Mouse (Mus musculus): ENCODE data around the gene Prkd1. TPM values are rescaled to one million over a fixed set of nuclear protein-coding genes. Genes with fewer than 3 reads are reported as not detected.
"Not testable (repeated sequence)": the region's sequence is repeated elsewhere in the genome, so short reads cannot be mapped to it uniquely, and the experiment has no call there.

Prkd1 gene
- total RNA-seq (2014; rRNA removed) (7.4 and 7.8 TPM in 2 replicates), polyA plus RNA-seq (2015; fragmentation: Nextera tagmentation; extraction: Ambion mirVana) (2.5 and 3.7 TPM in 2 replicates)

DNA sequence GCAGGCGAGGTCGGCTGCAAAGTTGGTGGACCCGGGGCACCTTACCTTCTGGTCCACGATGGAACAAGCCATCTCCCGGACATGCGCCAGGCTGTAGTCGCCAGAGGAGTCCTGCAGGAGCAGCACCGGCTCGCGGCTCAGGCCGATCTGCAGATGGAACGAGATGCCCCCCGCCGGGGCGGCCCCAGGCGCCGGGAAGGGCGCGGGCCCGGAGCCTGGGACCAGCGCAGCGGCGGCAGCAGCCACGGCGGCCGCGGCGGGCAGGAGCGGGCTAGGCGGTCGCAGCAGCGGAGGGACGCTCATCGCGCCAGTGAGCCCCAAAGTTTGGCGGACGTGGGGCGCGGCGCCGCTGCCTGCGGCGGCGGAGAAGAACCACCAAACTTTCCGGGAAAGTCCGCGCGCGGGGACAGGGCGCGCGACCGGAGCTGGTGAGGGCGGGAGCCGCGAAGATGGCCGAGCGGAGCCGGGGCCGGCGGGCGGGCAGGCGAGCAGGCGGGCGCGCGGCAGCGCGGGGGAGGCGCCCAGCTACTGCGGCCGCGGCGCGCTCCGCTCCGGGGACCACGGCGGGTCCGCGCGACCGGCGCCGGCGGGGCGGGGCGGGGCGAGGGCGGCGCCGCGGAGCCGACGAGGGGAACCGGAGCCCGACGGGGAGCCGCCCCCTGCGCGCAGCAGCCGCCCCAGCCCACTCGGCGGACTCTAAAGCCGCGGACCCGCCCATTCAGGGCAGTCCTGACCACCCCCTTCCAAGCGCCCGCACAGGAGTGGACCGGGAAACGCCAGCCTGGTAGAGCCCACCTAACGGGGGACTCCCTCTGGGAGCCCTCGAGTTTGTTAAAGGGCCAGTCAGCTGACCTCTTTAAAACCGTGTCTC, at the start of gene Prkd1:
Gene Prkd1 (minus strand): TSS at position 428 of the 871 bp plus-strand sequence.
- peak within 1 kb of the TSS; percentile 78 for H3K4me3 ChIP-seq (ENCODE audit: low read depth, low read length)
- no peaks in the 10 kb centered on the region for H3K36me3 ChIP-seq (ENCODE audit: insufficient read depth)
- 0 out of 2 replicates have a peak within 1 kb of the TSS, but pooled peaks have one; percentile 23 for H3K27ac ChIP-seq (ENCODE audit: low read depth, low read length)
- WGBS = 3% methylated on average over 84 of the region's 114 CpGs
- H3K27me3 ChIP-seq (ENCODE audit: insufficient read depth, low read length) = no peaks in the 10 kb centered on the region
- ATAC-seq (peak; percentile 89), DNase-seq (peak; percentile 54)
- peak within 1 kb of the TSS; percentile 96 for H3K4me2 ChIP-seq (ENCODE audit: low read depth)
- no peaks in the 10 kb centered on the region for H3K9me3 ChIP-seq (ENCODE audit: low read length)
- TF ChIP-seq CTCF (IDR thresholded peaks at IDR 0.05; ENCODE audit: low read depth) = no peak
- 0 out of 2 replicates have a peak, but pooled peaks cover 3% of the 10 kb centered on the region for H3K4me1 ChIP-seq (ENCODE audit: insufficient read depth)
- H3K9ac ChIP-seq = peak within 1 kb of the TSS; percentile 60

DNA sequence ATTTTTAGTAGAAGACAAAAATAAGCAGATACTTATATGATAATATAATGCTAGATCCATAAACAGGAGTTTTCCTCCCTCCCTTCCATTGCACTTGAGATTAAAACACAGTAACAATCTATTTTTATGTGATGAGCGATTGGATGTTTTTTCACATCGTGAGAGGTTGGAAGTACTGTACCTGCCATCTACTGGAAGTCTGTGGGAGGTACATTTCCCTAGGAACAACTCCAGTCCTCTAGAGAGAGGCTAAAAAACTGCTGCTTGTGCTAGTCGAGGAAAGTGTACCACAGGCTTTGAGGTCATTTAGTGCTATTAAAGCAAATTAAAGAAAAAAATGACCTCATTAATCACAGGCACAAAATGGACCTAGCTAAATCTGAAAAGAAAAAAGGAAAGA, 48.6 kb upstream of the Prkd1 start:
- 3% methylated on average over 3 of the region's 3 CpGs for WGBS
- ATAC-seq (peak; percentile 92), DNase-seq (peak; percentile 77)
- Histone ChIP-seq H3K4me2 (ENCODE audit: low read depth) (no peak overlapping the region), H3K4me1 (ENCODE audit: insufficient read depth) (no peaks in the 10 kb centered on the region), H3K27ac (ENCODE audit: low read depth, low read length) (no peak overlapping the region), H3K4me3 (ENCODE audit: low read depth, low read length) (no peak overlapping the region), H3K9ac (no peak overlapping the region), H3K27me3 (ENCODE audit: insufficient read depth, low read length) (no peaks in the 10 kb centered on the region), H3K36me3 (ENCODE audit: insufficient read depth) (no peaks in the 10 kb centered on the region), H3K9me3 (ENCODE audit: low read length) (no peaks in the 10 kb centered on the region)
- TF ChIP-seq CTCF (IDR thresholded peaks at IDR 0.05; ENCODE audit: low read depth) = peak; percentile 83

DNA sequence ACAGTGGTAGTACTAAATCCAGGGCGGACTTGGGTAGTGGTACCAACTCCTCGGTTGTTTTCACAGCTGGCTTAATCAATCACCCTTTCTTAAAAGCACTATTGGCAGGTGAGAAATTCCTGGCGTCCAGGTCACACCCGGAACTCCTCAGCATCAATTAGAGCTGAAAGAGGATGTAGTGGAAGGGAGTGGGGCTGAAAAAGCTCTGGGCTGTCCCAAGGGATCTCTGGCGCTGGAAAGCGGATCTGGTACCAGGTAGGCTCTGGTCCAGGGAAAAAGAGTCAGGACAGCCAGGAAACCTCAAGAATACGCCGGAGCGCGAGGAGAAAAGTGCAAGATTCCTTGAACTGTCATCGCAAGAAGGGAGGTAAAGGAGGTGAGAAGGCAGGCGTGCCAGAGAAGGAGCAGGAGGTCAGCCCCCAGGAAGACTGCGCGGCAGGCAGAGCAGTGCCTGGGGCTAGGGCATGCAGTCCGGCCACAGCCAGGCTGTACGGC, 675 bp downstream of the Prkd1 start:
- 3% methylated on average over 16 of the region's 16 CpGs for WGBS
- Histone ChIP-seq H3K9ac (peak overlapping the region; percentile 60), H3K27ac (ENCODE audit: low read depth, low read length) (no peak overlapping the region), H3K36me3 (ENCODE audit: insufficient read depth) (no peaks in the 10 kb centered on the region), H3K27me3 (ENCODE audit: insufficient read depth, low read length) (no peaks in the 10 kb centered on the region), H3K4me3 (ENCODE audit: low read depth, low read length) (peak overlapping the region; percentile 78), H3K4me1 (ENCODE audit: insufficient read depth) (0 out of 2 replicates have a peak, but pooled peaks cover 3% of the 10 kb centered on the region), H3K9me3 (ENCODE audit: low read length) (no peaks in the 10 kb centered on the region), H3K4me2 (ENCODE audit: low read depth) (peak overlapping the region; percentile 96)
- no peak for ATAC-seq
- DNase-seq = peak; percentile 11
- TF ChIP-seq CTCF (IDR thresholded peaks at IDR 0.05; ENCODE audit: low read depth) = no peak

DNA sequence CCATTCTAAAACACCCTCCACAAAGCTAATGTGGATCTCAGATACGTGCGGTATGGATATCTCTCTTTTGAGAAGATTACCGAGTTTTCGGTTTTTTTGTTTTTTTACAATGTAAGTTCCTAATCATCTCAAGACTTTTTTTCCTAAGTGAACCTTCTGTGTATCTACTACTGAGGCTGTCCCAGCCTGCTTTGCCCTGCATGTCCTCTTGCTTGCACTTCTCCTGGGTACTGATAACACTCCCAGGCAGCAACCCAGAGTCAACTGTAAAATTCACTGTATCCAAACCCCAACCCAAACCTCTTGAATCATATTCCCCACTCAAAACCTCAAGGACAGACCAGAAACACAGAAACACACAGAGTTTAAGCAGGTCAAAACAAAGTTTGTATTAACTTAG, 2.0 kb downstream of the Prkd1 start:
- no peak for TF ChIP-seq CTCF (IDR thresholded peaks at IDR 0.05; ENCODE audit: low read depth)
- peak overlapping the region; percentile 5; the same call in 1 of the 2 replicates for H3K4me2 ChIP-seq (ENCODE audit: low read depth)
- 0 out of 2 replicates have a peak, but pooled peaks cover 3% of the 10 kb centered on the region for H3K4me1 ChIP-seq (ENCODE audit: insufficient read depth)
- H3K9ac ChIP-seq = no peak overlapping the region
- H3K9me3 ChIP-seq (ENCODE audit: low read length) = no peaks in the 10 kb centered on the region
- no peak overlapping the region for H3K4me3 ChIP-seq (ENCODE audit: low read depth, low read length)
- WGBS = 84% methylated on average over 4 of the region's 4 CpGs
- no peak overlapping the region for H3K27ac ChIP-seq (ENCODE audit: low read depth, low read length)
- no peaks in the 10 kb centered on the region for H3K27me3 ChIP-seq (ENCODE audit: insufficient read depth, low read length)
- ATAC-seq = no peak
- no peak for DNase-seq
- H3K36me3 ChIP-seq (ENCODE audit: insufficient read depth) = no peaks in the 10 kb centered on the region

DNA sequence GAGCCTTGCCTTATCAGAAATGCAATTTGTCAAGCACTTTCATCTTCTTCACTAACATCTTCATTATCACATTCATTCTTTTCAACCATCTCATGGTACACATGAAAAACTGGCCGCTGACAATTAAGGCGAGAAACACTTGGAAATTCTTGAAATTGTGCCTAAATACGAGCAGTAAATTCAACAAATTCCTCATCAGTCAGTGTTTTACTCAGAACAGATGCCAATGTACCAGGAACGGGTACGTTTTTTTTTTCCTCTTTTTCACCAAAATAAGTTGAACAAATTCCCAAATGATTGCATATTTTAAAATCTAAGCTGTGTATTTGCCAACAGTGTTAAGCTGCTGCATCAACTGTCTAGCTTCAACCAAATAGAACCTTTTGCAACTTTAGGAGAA, 6.2 kb downstream of the Prkd1 start:
- Histone ChIP-seq H3K27me3 (ENCODE audit: insufficient read depth, low read length) (no peaks in the 10 kb centered on the region), H3K9me3 (ENCODE audit: low read length) (no peaks in the 10 kb centered on the region), H3K4me2 (ENCODE audit: low read depth) (no peak overlapping the region), H3K9ac (no peak overlapping the region), H3K4me3 (ENCODE audit: low read depth, low read length) (no peak overlapping the region), H3K27ac (ENCODE audit: low read depth, low read length) (no peak overlapping the region), H3K36me3 (ENCODE audit: insufficient read depth) (no peaks in the 10 kb centered on the region), H3K4me1 (ENCODE audit: insufficient read depth) (0 out of 2 replicates have a peak, but pooled peaks cover 3% of the 10 kb centered on the region)
- DNase-seq (no peak), ATAC-seq (no peak)
- no peak for TF ChIP-seq CTCF (IDR thresholded peaks at IDR 0.05; ENCODE audit: low read depth)
- WGBS = 53% methylated on average over 5 of the region's 5 CpGs

DNA sequence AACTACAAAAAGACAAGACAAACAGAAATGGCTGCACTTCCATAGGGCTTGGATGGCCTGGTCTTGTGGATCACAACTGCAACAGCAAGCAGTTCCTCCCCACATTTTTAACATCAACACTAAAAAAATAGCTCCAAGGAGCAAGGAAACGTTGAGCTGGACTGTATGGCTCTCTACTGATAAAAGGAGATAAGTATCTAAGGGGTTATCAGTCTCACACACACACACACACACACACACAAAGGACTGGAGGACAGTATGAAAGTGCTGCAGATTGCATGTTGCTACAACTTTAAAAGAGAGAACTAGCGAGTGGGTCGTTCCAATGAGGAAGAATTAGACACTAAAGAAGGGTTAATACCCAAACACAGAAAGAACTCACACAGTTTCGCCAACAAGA, 8.7 kb downstream of the Prkd1 start:
- Histone ChIP-seq H3K4me1 (ENCODE audit: insufficient read depth) (no peaks in the 10 kb centered on the region), H3K4me3 (ENCODE audit: low read depth, low read length) (no peak overlapping the region), H3K27me3 (ENCODE audit: insufficient read depth, low read length) (no peaks in the 10 kb centered on the region), H3K4me2 (ENCODE audit: low read depth) (no peak overlapping the region), H3K9me3 (ENCODE audit: low read length) (no peaks in the 10 kb centered on the region), H3K27ac (ENCODE audit: low read depth, low read length) (no peak overlapping the region), H3K36me3 (ENCODE audit: insufficient read depth) (no peaks in the 10 kb centered on the region), H3K9ac (no peak overlapping the region)
- no peak for TF ChIP-seq CTCF (IDR thresholded peaks at IDR 0.05; ENCODE audit: low read depth)
- ATAC-seq (no peak), DNase-seq (no peak)
- WGBS = 91% methylated on average over 4 of the region's 4 CpGs

DNA sequence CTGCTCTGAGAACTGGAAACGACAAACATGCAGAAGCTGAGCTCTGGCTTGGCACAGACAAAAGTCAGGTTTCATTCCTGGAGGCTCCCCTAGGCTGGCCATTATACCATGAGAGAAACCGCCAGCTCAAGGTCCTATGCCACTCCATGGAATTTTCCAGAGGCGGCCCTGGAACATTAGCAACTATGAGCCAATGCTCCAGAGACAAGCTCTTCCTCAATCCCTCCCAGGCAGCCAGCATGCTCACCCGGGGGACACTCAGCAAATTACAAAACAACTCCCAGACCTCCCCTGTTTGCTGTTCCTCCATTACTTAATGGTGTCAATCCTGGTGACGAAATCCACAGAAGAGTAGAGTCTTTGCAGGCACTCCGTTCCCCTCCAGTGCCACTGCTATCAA, 14.5 kb downstream of the Prkd1 start:
- no peak for DNase-seq
- 79% methylated on average over 6 of the region's 6 CpGs for WGBS
- H3K27me3 ChIP-seq (ENCODE audit: insufficient read depth, low read length) = no peaks in the 10 kb centered on the region
- ATAC-seq = no peak
- no peaks in the 10 kb centered on the region for H3K36me3 ChIP-seq (ENCODE audit: insufficient read depth)
- TF ChIP-seq CTCF (IDR thresholded peaks at IDR 0.05; ENCODE audit: low read depth) = no peak
- H3K4me3 ChIP-seq (ENCODE audit: low read depth, low read length) = no peak overlapping the region
- H3K4me2 ChIP-seq (ENCODE audit: low read depth) = no peak overlapping the region
- H3K4me1 ChIP-seq (ENCODE audit: insufficient read depth) = no peaks in the 10 kb centered on the region
- no peak overlapping the region for H3K27ac ChIP-seq (ENCODE audit: low read depth, low read length)
- no peaks in the 10 kb centered on the region for H3K9me3 ChIP-seq (ENCODE audit: low read length)
- H3K9ac ChIP-seq = no peak overlapping the region

DNA sequence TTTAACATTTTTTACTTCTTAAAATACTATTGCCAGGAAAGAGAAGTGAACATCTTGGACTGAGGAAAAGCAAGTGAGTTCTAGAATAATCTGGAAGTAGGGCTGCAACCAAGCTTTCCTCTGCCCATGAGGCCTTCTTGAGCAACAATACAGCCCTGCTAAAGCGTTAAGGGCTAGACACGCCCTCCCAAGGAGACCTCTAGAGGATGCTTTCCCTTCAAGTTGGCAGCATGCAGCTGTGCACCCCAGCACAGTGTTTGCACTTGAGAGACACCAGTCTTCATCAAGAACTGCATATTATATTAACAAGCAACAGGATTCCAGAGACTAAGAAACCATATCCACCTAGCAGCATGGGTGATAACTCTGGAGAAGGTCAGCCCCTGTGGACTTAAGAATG, 22.8 kb downstream of the Prkd1 start:
- not testable (repeated sequence) for H3K4me1 ChIP-seq (ENCODE audit: insufficient read depth); H3K9ac ChIP-seq; H3K4me3 ChIP-seq (ENCODE audit: low read depth, low read length); DNase-seq; H3K27ac ChIP-seq (ENCODE audit: low read depth, low read length); ATAC-seq; H3K36me3 ChIP-seq (ENCODE audit: insufficient read depth); H3K9me3 ChIP-seq (ENCODE audit: low read length); H3K27me3 ChIP-seq (ENCODE audit: insufficient read depth, low read length); H3K4me2 ChIP-seq (ENCODE audit: low read depth)
- WGBS = 80% methylated on average over 2 of the region's 2 CpGs
